Mouse (Mus musculus) neural tube, embryonic 10.5 days (tissue): ENCODE measurements at regions not wholly inside any gene's neighbourhood (a gene's known extent, or its start where the extent isn't known, plus 50 kb on each side); places are given as distances from the start of the nearest gene placed in this dataset.

Experiments used
- DNase-seq: peaks from one replicate; pipeline ENCODE4 v3.0.0-alpha.2; 2017; ENCODE audit warnings: low spot score; ENCODE audit errors: extremely low spot score

GRCm38 (mm10) chr6:101593782-101594641, 216.3 kb upstream of the Pdzrn3 start:
- no peak for DNase-seq

- DNase-seq, result no peak
These were observed 208.2 kb upstream of the Pdzrn3 start for GRCm38 (mm10) chr6:101585871-101586270.

GRCm38 (mm10) chr6:101580824-101581223, 203.1 kb upstream of the Pdzrn3 start:
- no peak for DNase-seq

- DNase-seq, result no peak
These were observed 178.4 kb upstream of the Pdzrn3 start for GRCm38 (mm10) chr6:101556096-101556495.

- no peak for DNase-seq
These were observed 177.4 kb upstream of the Pdzrn3 start for GRCm38 (mm10) chr6:101554965-101555604.

- peak; percentile 24 for DNase-seq
These were observed 173.0 kb upstream of the Pdzrn3 start for GRCm38 (mm10) chr6:101550501-101551268.

GRCm38 (mm10) chr6:101537581-101537980, 159.9 kb upstream of the Pdzrn3 start:
- no peak for DNase-seq

GRCm38 (mm10) chr6:101534214-101535052, 156.7 kb upstream of the Pdzrn3 start:
- no peak for DNase-seq

GRCm38 (mm10) chr6:101532436-101532835, 154.7 kb upstream of the Pdzrn3 start:
- DNase-seq, result no peak

- DNase-seq, result no peak
These were observed 154.2 kb upstream of the Pdzrn3 start for GRCm38 (mm10) chr6:101531914-101532313.

- DNase-seq, result no peak
These were observed 147.4 kb upstream of the Pdzrn3 start for GRCm38 (mm10) chr6:101525129-101525528.

- DNase-seq, result no peak
These were observed 143.6 kb upstream of the Pdzrn3 start for GRCm38 (mm10) chr6:101521316-101521715.

- no peak for DNase-seq
These were observed 143.1 kb upstream of the Pdzrn3 start for GRCm38 (mm10) chr6:101520755-101521154.

- peak; percentile 24 for DNase-seq
These were observed 141.4 kb upstream of the Pdzrn3 start for GRCm38 (mm10) chr6:101518904-101519701.

- no peak for DNase-seq
These were observed 139.9 kb upstream of the Pdzrn3 start for GRCm38 (mm10) chr6:101517584-101517983.

- DNase-seq, result no peak
These were observed 136.0 kb upstream of the Pdzrn3 start for GRCm38 (mm10) chr6:101513696-101514095.

GRCm38 (mm10) chr6:101502149-101502548, 124.5 kb upstream of the Pdzrn3 start:
- no peak for DNase-seq

- DNase-seq, result no peak
These were observed 124.0 kb upstream of the Pdzrn3 start for GRCm38 (mm10) chr6:101501716-101502115.

- DNase-seq, result no peak
These were observed 122.5 kb upstream of the Pdzrn3 start for GRCm38 (mm10) chr6:101500202-101500601.

GRCm38 (mm10) chr6:101488466-101488865, 110.8 kb upstream of the Pdzrn3 start:
- DNase-seq, result no peak
